Mouse (Mus musculus) adipocyte (in vitro differentiated cells): ENCODE measurements around the gene 2010315B03Rik.

Experiments used
- DNase-seq: peaks from one replicate; pipeline ENCODE4 v3.0.0-alpha.2; 2016; ENCODE audit warnings: low spot score

2010315B03Rik gene

DNA sequence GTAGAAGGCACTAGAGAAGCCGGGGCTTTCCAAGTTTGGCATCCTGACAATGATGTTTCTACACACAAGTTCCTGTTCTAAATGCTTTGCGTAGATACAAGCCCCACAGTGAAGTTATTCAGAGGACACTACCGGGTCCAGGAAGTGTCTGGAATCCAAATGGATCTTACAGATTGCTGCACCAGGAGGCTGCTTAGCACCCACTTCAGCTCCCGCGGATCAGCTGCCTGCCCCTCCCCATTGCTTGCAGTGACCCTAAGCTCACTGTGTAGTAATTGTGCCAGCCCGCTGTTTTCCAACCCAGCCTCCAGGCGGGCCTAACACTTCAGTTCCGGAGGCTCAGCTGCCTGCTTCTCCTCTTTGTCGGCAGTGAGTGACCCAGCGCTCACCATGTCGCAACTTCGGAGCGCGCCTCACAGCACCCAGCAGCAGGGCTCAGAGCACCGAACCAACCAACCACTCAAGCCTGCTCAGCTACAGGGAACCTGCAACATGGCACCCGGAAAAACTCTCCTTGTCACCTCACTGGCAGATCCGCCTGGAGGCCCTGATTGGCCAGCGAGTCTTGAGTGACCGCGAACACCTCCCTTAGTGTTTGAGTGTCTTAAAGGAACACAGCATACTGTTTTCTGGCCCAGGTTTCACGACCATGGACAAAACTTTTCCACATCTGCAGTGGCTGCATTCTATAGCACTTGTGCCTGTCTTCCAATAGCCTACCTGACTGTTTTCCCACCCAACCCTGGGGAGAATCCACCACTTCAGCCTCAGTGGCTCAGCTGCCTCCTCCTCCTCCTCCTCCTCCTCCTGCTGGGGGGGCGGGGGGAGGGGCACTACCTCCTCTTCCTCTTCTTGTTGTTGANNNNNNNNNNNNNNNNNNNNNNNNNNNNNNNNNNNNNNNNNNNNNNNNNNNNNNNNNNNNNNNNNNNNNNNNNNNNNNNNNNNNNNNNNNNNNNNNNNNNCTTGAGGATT lies at the start of gene 2010315B03Rik:
TSS of gene 2010315B03Rik (minus strand) at position 526 of the 972 bp plus-strand sequence.
- peak; percentile 90 for DNase-seq

DNA sequence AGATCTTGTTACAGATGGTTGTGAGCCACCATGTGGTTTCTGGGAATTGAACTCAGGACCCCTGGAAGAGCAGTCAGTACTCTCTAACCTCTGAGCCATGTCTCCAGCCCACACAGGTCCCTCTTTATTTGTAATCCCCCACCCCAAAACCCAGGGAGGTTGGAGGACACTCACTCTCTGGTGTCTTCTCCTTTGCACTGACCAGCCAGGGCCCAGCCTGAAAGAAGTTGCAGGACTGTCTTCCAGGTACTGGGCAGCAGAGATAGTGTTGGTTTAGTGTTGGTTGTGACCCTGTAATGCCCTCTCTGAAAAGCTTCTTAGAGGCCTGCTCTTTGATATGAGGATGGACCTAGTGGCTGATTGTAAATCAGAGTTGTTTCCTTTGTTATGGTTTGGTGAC lies 994 bp downstream of the 2010315B03Rik start:
- peak; percentile 3 for DNase-seq

- no peak for DNase-seq
Observed at GRCm38 (mm10) chr9:124288329-124288728, 24.2 kb downstream of the 2010315B03Rik start.

- peak; percentile 90 for DNase-seq
Observed at GRCm38 (mm10) chr9:124281912-124282686, 30.4 kb downstream of the 2010315B03Rik start.

DNA sequence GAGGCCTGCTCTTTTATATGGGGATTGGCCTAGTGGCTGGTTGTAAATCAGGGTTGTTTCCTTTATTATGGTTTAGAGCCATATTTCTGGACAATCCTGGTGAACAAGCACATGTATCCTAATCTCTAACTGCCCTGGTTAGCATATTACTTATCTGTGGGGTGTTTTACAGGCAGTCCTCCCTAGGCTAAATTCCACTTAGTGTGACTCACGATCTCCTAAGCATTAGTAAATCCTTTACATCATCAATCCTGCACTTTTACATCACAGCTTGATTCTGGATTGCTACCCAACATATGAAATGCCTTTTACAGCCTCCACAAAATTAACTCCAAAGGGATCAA lies 31.1 kb downstream of the 2010315B03Rik start:
- DNase-seq, result peak; percentile 43

DNA sequence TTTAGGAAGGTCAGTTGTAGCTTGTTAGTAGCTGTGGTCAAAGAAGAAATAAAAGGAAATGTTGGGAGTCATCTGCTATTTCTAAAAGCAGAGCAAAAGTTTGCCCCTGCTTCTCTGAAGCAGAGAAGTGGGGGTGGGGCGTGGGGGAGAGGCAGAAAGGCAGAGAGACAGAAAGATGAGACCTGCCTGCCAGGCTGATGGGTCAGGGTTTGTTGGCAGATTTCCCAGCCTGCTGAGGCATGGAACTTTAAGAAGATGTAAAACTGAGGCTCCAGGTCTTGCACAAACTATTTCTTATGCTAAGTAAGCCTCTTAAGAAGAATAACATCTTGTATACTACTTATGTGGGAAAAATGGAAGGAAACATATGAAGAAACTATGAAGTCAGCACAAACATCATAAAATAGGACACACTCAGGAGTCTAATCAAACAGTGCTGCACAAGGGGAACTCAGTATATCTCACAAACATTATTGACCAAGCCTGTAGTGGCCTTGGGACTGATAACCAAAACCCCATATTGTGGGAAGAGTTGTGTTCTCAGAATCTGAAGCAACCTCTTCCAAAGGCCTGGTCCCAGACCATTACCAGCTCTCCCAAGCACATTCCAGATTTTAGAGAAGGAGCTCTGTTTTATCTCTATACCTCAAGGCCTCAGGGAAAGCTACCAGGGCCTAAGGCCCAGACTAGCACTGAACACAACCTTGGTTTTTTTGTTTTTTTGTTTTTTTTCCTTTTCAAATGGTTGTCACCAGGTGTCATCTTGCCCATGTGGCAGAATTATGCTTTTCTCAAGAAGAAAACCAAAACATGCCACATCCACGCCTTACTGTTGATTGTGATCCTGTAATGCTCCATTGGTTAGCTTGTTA lies 31.7 kb downstream of the 2010315B03Rik start:
- peak; percentile 49 for DNase-seq

GRCm38 (mm10) chr9:124279300-124279699 lies 33.2 kb downstream of the 2010315B03Rik start:
- DNase-seq, result no peak

DNA sequence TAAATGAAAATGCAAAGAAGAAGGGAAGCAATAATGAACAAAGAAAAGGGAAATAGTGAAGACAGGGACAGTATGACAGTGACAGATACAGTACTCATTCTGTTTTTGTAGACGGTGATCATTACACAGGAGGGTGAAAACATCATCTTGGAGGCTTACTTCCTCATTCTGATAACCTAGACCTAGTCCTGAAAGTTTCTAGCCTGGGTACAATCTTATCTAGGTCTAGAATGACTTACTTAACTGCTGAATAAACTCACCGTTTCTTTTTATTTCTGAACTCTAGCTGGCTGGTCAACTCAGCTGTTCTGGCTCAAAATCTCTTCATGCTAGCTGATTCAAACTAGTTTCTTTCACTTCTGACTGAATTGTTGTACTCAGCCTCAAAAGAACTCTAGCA lies 37.4 kb downstream of the 2010315B03Rik start:
- DNase-seq, result no peak

DNA sequence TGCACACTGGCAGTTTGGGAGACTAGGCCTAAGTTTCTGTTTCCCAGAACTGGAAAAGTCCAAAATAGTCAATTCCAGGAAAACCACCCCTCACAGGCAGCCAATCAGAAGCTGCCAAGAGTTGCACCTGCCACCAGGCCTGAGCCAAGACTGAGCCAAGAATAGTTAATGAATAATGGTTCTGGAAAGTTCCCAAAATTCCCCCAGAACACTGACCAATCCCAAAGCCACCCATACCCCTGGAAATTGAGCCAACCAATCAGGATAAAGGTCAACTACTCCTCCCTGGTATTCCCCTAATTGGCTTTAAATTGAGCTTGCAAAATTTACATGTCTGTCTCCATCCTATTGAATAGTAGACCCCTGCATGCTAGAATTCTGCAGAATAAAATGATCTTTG lies 39.3 kb downstream of the 2010315B03Rik start:
- peak; percentile 23 for DNase-seq

- DNase-seq, result no peak
Observed at GRCm38 (mm10) chr9:124267929-124268328, 44.6 kb downstream of the 2010315B03Rik start.

GRCm38 (mm10) chr9:124267493-124267892 lies 45.0 kb downstream of the 2010315B03Rik start:
- DNase-seq, result no peak

DNA sequence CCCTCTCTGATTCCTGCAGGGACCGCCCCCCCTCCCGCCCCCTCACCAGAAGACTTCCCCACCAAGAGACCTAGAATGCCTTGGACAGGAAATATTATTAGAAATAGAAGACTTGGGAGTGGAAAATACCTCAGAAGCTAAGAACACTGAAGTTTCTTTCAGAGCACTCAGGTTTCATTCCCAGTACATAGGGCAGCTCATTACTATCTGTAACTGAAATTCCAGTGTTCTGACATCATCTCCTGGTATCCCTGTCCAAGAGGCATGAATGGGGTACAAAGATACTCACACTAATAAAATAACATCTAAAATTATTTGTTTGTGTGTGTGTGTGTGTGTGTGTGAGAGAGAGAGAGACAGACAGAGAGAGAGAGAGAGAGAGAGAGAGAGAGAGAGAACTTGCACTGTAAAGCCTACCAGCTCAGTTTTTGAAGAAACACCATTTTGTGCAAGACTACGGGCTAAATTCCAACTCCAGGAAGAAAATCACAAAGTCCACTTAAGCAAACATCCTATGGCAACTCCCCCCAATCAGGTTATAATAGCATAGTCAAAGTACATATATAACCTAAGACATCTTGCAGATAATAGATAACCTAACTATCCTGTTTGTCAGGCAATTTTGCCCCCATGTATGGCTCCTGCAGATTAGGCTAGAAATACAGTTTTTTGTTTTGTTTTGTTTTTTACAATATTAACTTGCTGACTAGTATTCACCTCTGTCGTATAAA lies 49.3 kb downstream of the 2010315B03Rik start:
- no peak for DNase-seq

DNA sequence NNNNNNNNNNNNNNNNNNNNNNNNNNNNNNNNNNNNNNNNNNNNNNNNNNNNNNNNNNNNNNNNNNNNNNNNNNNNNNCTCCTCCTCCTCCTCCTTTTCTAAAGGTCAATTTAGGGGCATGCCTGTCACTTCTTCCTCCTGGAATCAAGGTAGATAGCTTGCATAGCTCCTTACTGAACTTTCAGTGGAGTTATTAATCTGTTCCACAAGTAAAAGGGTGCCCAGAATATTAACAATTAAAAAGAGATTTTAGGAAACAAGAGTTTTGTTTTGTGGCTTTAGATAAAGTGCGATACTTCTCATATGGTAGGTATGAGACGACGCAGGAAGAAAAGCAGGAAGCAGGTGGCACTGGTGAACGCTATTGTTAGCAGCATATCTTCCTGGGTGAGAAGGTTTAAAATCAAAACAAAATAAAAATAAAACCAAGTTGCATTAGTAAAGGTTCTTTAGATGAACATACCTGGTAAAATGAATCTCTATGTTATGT lies 54.4 kb downstream of the 2010315B03Rik start:
- no peak for DNase-seq

DNA sequence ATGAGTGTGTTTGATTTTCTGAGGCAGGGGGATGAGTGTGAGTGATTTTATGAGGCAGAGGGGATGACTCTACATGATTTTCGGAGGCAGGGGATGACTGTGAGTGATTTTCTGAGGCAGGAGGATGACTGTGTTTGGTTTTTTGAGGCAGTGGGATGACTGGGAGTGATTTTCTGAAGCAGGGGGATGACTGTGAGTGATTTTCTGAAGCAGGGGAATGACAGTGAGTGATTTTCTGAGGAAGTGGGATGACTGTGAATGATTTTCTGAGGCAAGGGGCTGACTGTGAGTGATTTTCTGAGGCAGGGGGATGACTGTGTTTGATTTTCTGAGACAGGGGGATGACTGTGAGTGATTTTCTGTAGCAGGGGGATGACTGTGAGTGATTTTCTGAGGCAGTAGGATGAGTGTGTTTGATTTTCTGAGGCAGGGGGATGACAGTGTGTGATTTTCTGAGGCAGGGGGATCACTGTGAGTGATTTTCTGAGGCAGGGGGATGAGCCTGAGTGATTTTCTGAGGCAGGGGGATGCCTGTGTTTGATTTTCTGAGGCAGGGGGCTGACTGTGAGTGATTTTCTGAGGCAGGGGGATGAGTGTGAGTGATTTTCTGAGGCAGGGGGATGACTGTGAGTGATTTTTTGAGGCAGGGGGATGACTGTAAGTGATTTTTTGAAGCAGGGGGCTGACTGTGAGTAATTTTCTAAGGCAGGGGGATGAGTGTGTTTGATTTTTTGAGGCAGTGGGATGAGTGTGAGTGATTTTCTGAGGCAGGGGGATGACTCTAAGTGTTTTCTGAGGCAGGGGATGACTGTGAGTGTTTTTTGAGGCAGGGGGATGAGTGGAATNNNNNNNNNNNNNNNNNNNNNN lies 55.1 kb downstream of the 2010315B03Rik start:
- peak; percentile 89 for DNase-seq

DNA sequence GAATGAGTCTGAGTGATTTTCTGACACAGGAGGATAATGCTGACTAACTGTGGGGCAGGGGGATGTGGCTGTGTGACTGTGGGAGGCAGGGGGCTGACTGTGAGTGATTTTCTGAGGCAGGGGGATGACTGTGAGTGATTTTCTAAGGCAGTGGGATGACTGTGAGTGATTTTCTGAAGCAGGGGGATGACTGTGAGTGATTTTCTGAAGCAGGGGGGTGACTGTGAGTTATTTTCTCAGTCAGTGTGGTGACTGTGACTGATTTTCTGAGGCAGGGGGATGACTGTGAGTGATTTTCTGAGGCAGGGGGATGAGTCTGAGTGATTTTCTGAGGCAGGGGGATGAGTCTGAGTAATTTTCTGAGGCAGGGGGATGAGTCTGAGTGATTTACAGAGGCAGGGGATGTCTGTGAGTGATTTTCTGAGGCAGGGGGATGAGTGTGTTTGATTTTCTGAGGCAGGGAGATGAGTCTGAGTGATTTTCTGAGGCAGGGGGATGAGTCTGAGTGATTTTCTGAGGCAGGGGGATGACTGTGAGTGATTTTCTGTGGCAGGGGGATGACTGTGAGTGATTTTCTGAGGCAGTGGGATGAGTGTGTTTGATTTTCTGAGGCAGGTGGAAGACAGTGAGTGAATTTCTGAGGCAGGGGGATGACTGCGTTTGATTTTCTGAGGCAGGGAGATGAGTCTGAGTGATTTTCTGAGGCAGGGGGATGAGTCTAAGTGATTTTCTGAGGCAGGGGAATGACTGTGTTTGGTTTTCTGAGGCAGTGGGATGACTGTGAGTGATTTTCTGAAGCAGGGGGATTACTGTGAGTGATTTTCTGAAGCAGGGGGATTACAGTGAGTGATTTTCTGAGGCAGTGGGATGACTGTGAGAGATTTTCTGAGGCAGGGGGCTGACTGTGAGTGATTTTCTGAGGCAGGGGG lies 56.0 kb downstream of the 2010315B03Rik start:
- peak; percentile 62 for DNase-seq

DNA sequence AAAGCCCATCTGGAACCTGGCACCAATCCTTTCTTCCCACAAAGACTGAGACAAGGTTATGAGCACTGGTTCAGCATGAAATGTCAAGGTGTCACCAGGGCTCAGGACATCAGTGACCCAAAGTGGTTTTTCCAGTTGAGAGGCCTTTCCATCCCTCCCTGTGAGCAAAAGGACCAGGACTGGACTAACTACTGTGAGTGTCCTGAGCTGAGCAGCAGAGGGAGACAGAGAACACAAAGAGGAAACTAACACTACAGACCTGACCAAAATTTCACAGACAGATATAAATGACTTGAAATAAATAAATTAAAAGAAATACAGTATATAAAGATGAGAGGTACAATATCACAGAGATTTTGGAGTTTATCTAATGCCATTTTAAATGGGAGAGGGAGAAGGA lies 61.1 kb downstream of the 2010315B03Rik start:
- DNase-seq, result no peak
